Mouse (Mus musculus) liver, adult 2 months (tissue): ENCODE measurements around the gene Clcnka.

Experiments used
- CTCF ChIP-seq: fragments of 200-500 bp; IDR thresholded peaks from 2 replicates; pipeline ENCODE4 v1.5.1; 2011; ENCODE audit warnings: low read depth, low read length, control low read depth
- POLR2A ChIP-seq: fragments of 200-500 bp; IDR thresholded peaks from 2 replicates; pipeline ENCODE4 v1.6.1; 2011; ENCODE audit warnings: low read length, control low read depth; ENCODE audit not compliant: insufficient read depth; ENCODE audit errors: extremely low read depth

- TF ChIP-seq POLR2A (no peak), CTCF (no peak)
Observed at GRCm38 (mm10) chr4:141357811-141358210, 40.7 kb downstream of the Clcnka start.
